Mouse (Mus musculus) forebrain, embryonic 12.5 days (tissue): ENCODE results near the gene R3hdm4. TPM values are rescaled to one million over a fixed set of nuclear protein-coding genes. Genes with fewer than 3 reads are reported as not detected.
"Not testable (repeated sequence)": the region's sequence is repeated elsewhere in the genome, so short reads cannot be mapped to it uniquely, and the experiment has no call there.

Experiments used
- ATAC-seq: fragments of 200-750 bp; cut with Nextera tagmentation; 2 replicates; pipeline ENCODE4 v1.8.0; 2017; ENCODE audit warnings: moderate TSS enrichment; ENCODE audit not compliant: low FRiP score
- H3K27ac ChIP-seq: fragments of 300-500 bp; sonication (generic); 2 replicates; pipeline ENCODE4 v1.5.1; 2016; ENCODE audit warnings: mild to moderate bottlenecking
- H3K27me3 ChIP-seq: fragments of 300-500 bp; sonication (generic); 2 replicates; pipeline ENCODE4 v1.6.1; 2016; ENCODE audit warnings: mild to moderate bottlenecking
- H3K36me3 ChIP-seq: fragments of 300-500 bp; sonication (generic); replicated peaks from 2 replicates; pipeline ENCODE4 v1.6.1; 2016; ENCODE audit warnings: mild to moderate bottlenecking
- H3K4me1 ChIP-seq: fragments of 300-500 bp; sonication (generic); 2 replicates; pipeline ENCODE4 v1.6.1; 2016
- H3K4me2 ChIP-seq: fragments of 300-500 bp; sonication (generic); 2 replicates; pipeline ENCODE4 v1.6.1; 2016; ENCODE audit warnings: mild to moderate bottlenecking, moderate library complexity
- H3K4me3 ChIP-seq: fragments of 300-500 bp; sonication (generic); replicated peaks from 2 replicates; pipeline ENCODE4 v1.5.1; 2016; ENCODE audit warnings: mild to moderate bottlenecking
- H3K9ac ChIP-seq: fragments of 300-500 bp; sonication (generic); 2 replicates; pipeline ENCODE4 v1.6.1; 2016; ENCODE audit warnings: mild to moderate bottlenecking
- H3K9me3 ChIP-seq: fragments of 300-500 bp; sonication (generic); 2 replicates; pipeline ENCODE4 v1.6.1; 2016
- WGBS: fragments of 180-500 bp; shearing (Covaris S2); methylation state at CpG from one replicate; pipeline ENCODE4 v1.1.7; 2016; 5-methylcytosine and 5-hydroxymethylcytosine counted together
- polyA plus RNA-seq: library from polyadenylated mRNA; unstranded; fragments of >200 nt; fragmentation: Nextera tagmentation; extraction: Ambion mirVana; gene quantifications from 2 replicates; pipeline ENCODE4 v1.2.1, GENCODE M21; 2016

R3hdm4 gene
- polyA plus RNA-seq: 162 and 173 TPM in 2 replicates

- H3K27ac ChIP-seq: no peak within 1 kb of the TSS
- peak within 1 kb of the TSS; percentile 12; the same call in 1 of the 2 replicates for H3K9ac ChIP-seq
- H3K4me2 ChIP-seq: peak within 1 kb of the TSS; percentile 38
- peak within 1 kb of the TSS; percentile 24 for H3K4me3 ChIP-seq
- H3K36me3 ChIP-seq: no peaks in the 10 kb centered on the region
- H3K4me1 ChIP-seq: peaks cover 46% of the 10 kb centered on the region
- H3K27me3 ChIP-seq: peaks cover 71% of the 10 kb centered on the region
- ATAC-seq: no peak
- H3K9me3 ChIP-seq: no peaks in the 10 kb centered on the region
- 3% methylated on average over 35 of the region's 41 CpGs for WGBS
Observed at GRCm38 (mm10) chr10:79920958-79921535, at the start of gene R3hdm4. Gene R3hdm4 (minus strand): TSS chr10:79921208.

DNA sequence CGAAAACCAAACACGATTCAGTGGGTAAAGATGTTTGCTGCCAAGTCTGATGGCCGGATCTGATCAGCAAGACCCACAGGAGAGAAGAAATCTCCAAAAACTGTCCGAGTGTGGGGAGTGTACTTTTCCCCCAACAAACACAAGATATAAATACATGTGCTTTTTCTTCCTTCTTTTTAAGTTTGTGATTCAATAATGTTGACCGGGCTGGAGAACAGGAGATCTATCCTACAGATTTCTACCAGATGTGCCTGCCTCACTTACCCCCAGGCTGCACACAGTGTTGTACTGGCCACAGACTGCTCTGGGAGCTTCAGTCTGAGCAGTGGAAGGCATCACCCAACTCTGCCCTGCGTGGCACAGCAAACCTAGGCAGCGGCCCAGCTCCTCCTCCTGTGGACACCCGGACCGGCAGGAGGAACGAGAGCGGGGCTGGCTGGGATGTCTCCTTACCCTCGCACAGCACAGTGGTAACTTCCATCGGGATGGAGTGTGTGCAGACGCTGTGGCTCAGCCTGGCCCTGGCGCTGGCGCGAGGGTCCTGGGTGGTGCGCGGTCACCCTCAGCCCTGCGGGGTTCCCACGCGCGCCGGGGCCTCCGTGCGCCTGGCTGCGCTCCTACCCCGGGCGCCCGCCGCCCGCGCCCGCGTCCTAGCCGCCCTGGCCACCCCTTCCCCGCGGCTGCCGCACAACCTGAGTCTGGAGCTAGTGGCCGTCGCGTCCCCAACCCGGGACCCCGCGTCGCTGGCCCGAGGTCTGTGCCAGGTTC, 49.6 kb upstream of the R3hdm4 start, which contains the start of gene Grin3b:
Gene Grin3b (plus strand): TSS at position 301 of the 768 bp plus-strand sequence.
- Histone ChIP-seq H3K36me3 (peaks cover 43% of the 10 kb centered on the region), H3K9ac (peak within 1 kb of the TSS; percentile 21), H3K27ac (no peak within 1 kb of the TSS), H3K4me2 (peak within 1 kb of the TSS; percentile 57), H3K27me3 (peaks cover 51% of the 10 kb centered on the region), H3K4me1 (peaks cover 8% of the 10 kb centered on the region), H3K9me3 (no peaks in the 10 kb centered on the region), H3K4me3 (peak within 1 kb of the TSS; percentile 37)
- 8% methylated on average over 47 of the region's 47 CpGs for WGBS
- no peak for ATAC-seq

GRCm38 (mm10) chr10:79969124-79969568, 48.1 kb upstream of the R3hdm4 start:
- no peak overlapping the region for H3K4me3 ChIP-seq
- ATAC-seq: no peak
- H3K4me1 ChIP-seq: peaks cover 8% of the 10 kb centered on the region
- no peak overlapping the region for H3K27ac ChIP-seq
- peaks cover 49% of the 10 kb centered on the region for H3K36me3 ChIP-seq
- 7% methylated on average over 3 of the region's 3 CpGs for WGBS
- H3K9me3 ChIP-seq: no peaks in the 10 kb centered on the region
- peaks cover 51% of the 10 kb centered on the region for H3K27me3 ChIP-seq
- H3K4me2 ChIP-seq: no peak overlapping the region
- no peak overlapping the region for H3K9ac ChIP-seq

GRCm38 (mm10) chr10:79968181-79968580, 47.2 kb upstream of the R3hdm4 start:
- Histone ChIP-seq H3K9me3 (no peaks in the 10 kb centered on the region), H3K4me1 (peaks cover 8% of the 10 kb centered on the region), H3K4me3 (no peak overlapping the region), H3K27ac (no peak overlapping the region), H3K27me3 (peaks cover 46% of the 10 kb centered on the region), H3K9ac (no peak overlapping the region), H3K36me3 (peaks cover 54% of the 10 kb centered on the region), H3K4me2 (no peak overlapping the region)
- no peak for ATAC-seq
- WGBS: 96% methylated on average over 1 of the region's 1 CpGs

DNA sequence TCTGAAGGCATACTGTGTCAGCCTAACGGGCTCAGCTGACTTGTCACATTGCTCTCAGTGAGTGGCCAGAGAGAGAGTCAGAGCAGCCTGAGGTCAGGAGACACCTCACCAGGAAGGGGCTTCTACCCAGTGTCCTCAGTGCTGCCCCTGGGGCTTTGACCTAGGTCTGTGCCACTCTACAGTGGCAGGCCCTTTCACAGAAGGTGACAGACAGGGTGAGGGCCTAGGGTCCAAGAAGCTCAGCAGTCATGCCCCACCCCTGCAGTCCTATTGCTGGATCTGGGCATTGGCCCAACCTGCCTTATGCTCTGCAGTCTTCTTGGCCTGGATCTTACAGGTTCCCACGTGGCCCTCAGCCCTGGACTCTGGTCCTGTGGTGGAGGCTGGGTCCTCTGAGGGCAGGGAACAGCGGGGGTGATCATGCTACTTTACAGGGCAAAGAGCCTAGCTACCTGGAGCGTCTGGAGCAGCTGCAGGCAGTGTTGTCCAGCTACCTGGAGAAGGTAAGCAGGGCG, 45.9 kb upstream of the R3hdm4 start:
- Histone ChIP-seq H3K36me3 (peaks cover 66% of the 10 kb centered on the region), H3K27ac (no peak overlapping the region), H3K4me2 (no peak overlapping the region), H3K4me1 (peaks cover 8% of the 10 kb centered on the region), H3K9me3 (no peaks in the 10 kb centered on the region), H3K4me3 (no peak overlapping the region), H3K27me3 (peaks cover 33% of the 10 kb centered on the region), H3K9ac (no peak overlapping the region)
- ATAC-seq: no peak
- 90% methylated on average over 5 of the region's 5 CpGs for WGBS

DNA sequence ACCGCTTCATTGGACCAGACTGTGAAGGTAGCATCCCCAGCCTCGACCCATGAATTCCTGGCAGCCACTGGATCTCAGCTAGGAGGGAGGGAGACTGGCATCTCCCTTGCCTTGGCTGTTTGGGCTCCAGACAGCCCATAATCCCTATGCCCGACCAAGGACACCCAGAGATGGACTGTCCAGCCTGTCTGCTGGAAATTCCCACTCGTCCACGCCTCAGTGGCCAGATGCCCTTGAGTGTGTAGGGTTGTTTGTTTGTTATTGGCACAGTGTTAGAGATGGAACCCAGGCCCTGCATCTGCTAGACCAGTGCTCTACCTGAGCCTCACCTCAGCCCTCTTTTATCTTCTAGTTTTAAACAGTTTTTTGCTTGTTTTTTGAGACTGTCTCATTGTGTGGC, 44.3 kb upstream of the R3hdm4 start:
- peaks cover 17% of the 10 kb centered on the region for H3K27me3 ChIP-seq
- H3K4me1 ChIP-seq: peaks cover 10% of the 10 kb centered on the region
- WGBS: 87% methylated on average over 5 of the region's 5 CpGs
- no peak for ATAC-seq
- H3K9ac ChIP-seq: no peak overlapping the region
- H3K27ac ChIP-seq: no peak overlapping the region
- no peak overlapping the region; the same call in 1 of the 2 replicates for H3K4me3 ChIP-seq
- H3K36me3 ChIP-seq: peaks cover 72% of the 10 kb centered on the region
- no peaks in the 10 kb centered on the region for H3K9me3 ChIP-seq
- no peak overlapping the region for H3K4me2 ChIP-seq

DNA sequence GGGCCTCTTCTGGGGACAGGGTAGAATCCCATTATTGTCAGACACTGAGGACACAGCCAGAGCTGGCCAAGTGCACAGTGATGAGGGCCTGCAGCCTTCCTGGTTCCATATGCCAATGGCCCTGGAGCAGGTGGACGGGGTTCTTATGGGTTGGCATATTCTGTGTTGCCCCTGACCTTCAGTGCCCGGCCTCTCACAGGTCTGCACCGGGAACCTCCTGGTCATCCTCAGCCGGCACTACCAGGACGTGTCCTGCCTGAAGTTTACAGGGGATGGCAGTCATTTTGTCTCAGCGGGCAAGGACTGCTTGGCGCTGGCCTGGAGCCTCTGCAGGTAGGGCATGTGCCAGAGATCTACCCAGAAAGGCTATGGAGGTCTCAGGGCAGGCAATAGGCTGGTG, 43.7 kb upstream of the R3hdm4 start:
- ATAC-seq: no peak
- Histone ChIP-seq H3K9ac (no peak overlapping the region), H3K36me3 (peaks cover 72% of the 10 kb centered on the region), H3K4me3 (no peak overlapping the region), H3K4me1 (peaks cover 10% of the 10 kb centered on the region), H3K9me3 (no peaks in the 10 kb centered on the region), H3K4me2 (no peak overlapping the region), H3K27ac (no peak overlapping the region), H3K27me3 (peaks cover 11% of the 10 kb centered on the region)
- 96% methylated on average over 7 of the region's 7 CpGs for WGBS

DNA sequence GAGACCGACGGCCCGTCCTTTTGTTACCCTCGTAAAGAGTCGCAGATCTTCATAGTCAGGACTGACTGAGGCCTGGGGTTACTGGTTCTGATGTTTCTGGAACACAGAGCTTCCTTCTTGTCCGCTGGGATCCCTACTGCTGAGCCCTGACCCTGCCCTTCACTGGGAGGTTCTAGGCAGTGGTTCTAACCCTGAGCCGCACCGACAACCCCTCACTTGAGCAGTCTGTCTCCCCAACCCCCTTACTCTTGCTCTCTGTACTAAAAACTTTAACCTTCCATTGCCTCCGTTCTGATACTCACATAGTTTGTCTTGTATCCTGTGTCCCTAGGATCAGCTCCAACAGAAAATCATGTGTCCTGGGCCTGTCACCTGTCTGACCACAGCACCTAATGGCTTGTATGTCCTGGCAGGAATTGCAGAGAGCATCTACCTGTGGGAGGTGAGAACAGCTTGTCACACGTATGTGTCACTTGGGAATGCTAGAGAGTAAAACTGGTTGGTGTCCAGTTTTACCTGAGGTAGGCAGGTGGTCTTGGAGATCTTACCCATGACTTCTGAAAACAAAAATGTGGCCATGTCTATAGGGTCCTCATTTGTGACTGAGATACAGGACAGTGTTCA, 39.8 kb upstream of the R3hdm4 start:
- Histone ChIP-seq H3K4me1 (peaks cover 16% of the 10 kb centered on the region), H3K9ac (peak overlapping the region; percentile 81), H3K36me3 (peaks cover 44% of the 10 kb centered on the region), H3K27me3 (peaks cover 5% of the 10 kb centered on the region; the same call in 1 of the 2 replicates), H3K9me3 (no peaks in the 10 kb centered on the region), H3K4me2 (peak overlapping the region; percentile 80), H3K4me3 (peak overlapping the region; percentile 89), H3K27ac (no peak overlapping the region)
- 15% methylated on average over 10 of the region's 10 CpGs for whole genome bisulfite sequencing
- ATAC-seq: no peak

- peaks cover 5% of the 10 kb centered on the region; the same call in 1 of the 2 replicates for H3K27me3 ChIP-seq
- peaks cover 36% of the 10 kb centered on the region for H3K36me3 ChIP-seq
- H3K4me3 ChIP-seq: peak within 1 kb of the TSS; percentile 89
- peak within 1 kb of the TSS; percentile 80 for H3K4me2 ChIP-seq
- peak within 1 kb of the TSS; percentile 38 for H3K27ac ChIP-seq
- ATAC-seq: peak; percentile 95
- H3K9ac ChIP-seq: peak within 1 kb of the TSS; percentile 81
- peaks cover 16% of the 10 kb centered on the region for H3K4me1 ChIP-seq
- no peaks in the 10 kb centered on the region for H3K9me3 ChIP-seq
- WGBS: under 1% methylated on average over 61 of the region's 61 CpGs
Observed at GRCm38 (mm10) chr10:79959847-79960601, 39.0 kb upstream of the R3hdm4 start, which contains the start of gene Wdr18. Gene Wdr18 (plus strand): TSS chr10:79960152.

- not testable (repeated sequence) for H3K27me3 ChIP-seq, H3K27ac ChIP-seq, H3K9ac ChIP-seq, ATAC-seq, H3K9me3 ChIP-seq
- Histone ChIP-seq H3K4me3 (peak overlapping the region; percentile 89), H3K4me1 (peaks cover 16% of the 10 kb centered on the region), H3K36me3 (peaks cover 30% of the 10 kb centered on the region), H3K4me2 (peak overlapping the region; percentile 80)
- WGBS: 40% methylated on average over 10 of the region's 10 CpGs
Observed at GRCm38 (mm10) chr10:79959412-79959811, 38.4 kb upstream of the R3hdm4 start.

- peak overlapping the region; percentile 20; the same call in 1 of the 2 replicates for H3K27ac ChIP-seq
- no peaks in the 10 kb centered on the region for H3K9me3 ChIP-seq
- no peak for ATAC-seq
- no peak overlapping the region for H3K9ac ChIP-seq
- peaks cover 5% of the 10 kb centered on the region; the same call in 1 of the 2 replicates for H3K27me3 ChIP-seq
- H3K4me2 ChIP-seq: peak overlapping the region; percentile 27; the same call in 1 of the 2 replicates
- H3K36me3 ChIP-seq: peaks cover 19% of the 10 kb centered on the region
- whole genome bisulfite sequencing: 17% methylated on average over 21 of the region's 21 CpGs
- peaks cover 16% of the 10 kb centered on the region for H3K4me1 ChIP-seq
- no peak overlapping the region for H3K4me3 ChIP-seq
Observed at GRCm38 (mm10) chr10:79958140-79958816, 37.3 kb upstream of the R3hdm4 start.
